Mouse (Mus musculus) heart, postnatal 4 days (tissue): ENCODE measurements around the gene Gabarap. TPM values are rescaled to one million over a fixed set of nuclear protein-coding genes. Genes with fewer than 3 reads are reported as not detected.
A peak's percentile ranks its signal among the peaks of the same experiment; 100 is the strongest.
"Not testable (repeated sequence)": the region's sequence is repeated elsewhere in the genome, so short reads cannot be mapped to it uniquely, and the experiment has no call there.

ENCODE experiments used
- DNase-seq: peaks from one replicate; pipeline ENCODE4 v3.0.0; 2021
- total RNA-seq, 2 experiments: library from RNA; stranded (reverse); gene quantifications; 2 replicates each; pipeline ENCODE4 v1.2.3; 2021

Gene Gabarap
- total RNA-seq, 2 experiments from 2014 or later, result 271 TPM

- no peak for DNase-seq
Observed at GRCm38 (mm10) chr11:69999666-70000065, 8.7 kb downstream of the Gabarap start.

- DNase-seq, result peak; percentile 92
Observed at GRCm38 (mm10) chr11:70000396-70000898, 9.5 kb downstream of the Gabarap start, which contains the start of gene Dvl2. TSS of gene Dvl2 (plus strand) at chr11:70000595.

DNA sequence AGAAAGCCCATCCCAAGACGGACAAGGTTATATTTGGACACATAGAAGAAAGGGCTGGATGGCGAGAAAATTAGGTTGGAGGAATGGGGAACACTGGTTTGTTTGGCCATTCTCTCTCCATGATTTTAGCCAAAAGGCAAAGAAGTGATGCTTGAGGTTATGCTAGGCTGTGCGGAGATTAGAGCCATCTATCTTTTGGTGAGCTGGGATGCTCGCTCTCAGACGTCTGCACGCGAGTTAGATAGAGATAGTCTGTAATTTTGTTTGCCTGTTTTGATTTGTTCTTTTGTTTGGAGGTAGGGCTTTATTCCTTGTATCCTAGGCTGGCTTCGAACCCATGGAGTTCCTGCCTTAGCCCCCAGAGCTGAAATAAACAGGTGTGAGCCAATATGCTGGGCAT, 10.2 kb downstream of the Gabarap start:
- no peak for DNase-seq

GRCm38 (mm10) chr11:70001865-70002264, 10.9 kb downstream of the Gabarap start:
- DNase-seq, result peak; percentile 64

- no peak for DNase-seq
Observed at GRCm38 (mm10) chr11:70002471-70002870, 11.5 kb downstream of the Gabarap start.

- DNase-seq, result peak; percentile 37
Observed at GRCm38 (mm10) chr11:70005521-70005920, 14.6 kb downstream of the Gabarap start.

GRCm38 (mm10) chr11:70010033-70010432, 19.1 kb downstream of the Gabarap start:
- DNase-seq, result no peak

GRCm38 (mm10) chr11:70010548-70010947, 19.6 kb downstream of the Gabarap start:
- no peak for DNase-seq

DNA sequence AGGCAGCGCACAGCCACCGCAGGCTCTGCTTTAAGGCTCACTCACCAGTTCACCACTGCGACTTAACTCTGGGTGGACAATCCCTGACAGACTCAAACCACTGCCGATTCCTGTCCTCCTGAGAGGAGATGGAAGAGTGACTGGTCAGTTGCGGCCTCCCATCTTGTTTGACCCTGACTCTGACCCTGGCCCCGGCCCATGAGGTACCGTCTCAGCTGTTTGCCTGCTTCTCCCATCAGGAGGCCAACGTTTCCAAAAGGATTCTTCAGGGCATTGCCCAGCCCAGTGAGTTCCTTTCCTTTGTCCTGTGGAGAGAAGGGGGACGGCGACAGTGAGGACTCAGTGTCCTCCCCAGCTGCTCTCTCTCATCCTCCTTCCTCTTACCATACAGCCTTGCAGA, 20.0 kb downstream of the Gabarap start:
- DNase-seq, result no peak

DNA sequence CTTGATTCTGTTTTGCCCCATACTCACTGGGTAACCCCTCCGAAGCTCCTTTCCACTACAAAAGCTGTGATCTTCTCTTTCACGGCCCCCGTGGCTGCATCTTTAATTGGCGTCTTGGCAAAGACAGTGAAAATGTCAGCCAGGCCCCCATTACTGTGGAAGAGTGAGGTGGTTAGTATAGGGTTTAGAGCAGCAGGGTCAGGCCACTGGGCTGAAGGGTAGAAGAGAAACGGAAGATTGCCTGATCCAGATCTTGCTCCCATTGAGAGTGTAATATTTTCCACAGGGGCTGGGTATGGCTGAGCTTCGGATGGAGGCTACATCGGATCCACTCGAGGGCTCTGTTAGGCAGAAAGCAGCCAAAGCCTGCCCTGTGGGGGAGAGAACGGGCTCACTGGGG, 22.0 kb downstream of the Gabarap start:
- DNase-seq, result no peak

- DNase-seq, result no peak
Observed at GRCm38 (mm10) chr11:70013408-70013807, 22.5 kb downstream of the Gabarap start.

- no peak for DNase-seq
Observed at GRCm38 (mm10) chr11:70014051-70014450, 23.1 kb downstream of the Gabarap start.

DNA sequence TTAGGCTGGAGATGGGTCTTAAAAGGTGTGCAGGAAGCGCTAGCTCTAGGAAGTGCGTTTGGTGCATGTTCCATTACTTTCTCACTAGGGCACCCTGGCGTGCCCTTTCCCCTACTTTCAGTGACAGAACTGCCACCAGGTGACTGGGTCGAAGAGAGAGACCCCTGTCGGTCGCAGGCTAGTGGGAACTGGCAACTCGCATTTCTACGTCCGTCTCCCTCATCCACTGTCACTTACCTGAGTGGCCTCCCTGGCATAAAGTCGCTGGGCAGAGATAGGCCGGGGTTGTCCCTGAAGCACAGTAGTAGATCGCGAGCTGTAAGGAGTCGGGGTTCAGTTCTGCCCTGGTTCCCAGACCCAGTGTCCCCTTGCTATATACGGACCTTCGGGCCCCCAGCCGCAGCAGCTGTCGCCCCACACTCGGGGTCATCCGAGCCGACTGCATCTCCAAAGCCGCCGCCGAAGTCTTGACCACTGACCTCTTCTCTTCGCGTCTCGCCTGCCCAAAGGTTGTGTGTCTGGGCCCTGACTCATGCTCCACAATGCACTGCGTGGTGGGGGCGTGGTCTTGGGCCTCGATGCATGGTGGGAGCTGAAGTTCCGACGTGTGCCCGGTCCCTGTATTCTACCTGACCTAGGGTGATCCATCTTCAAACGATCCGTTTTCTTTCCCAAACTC, 24.1 kb downstream of the Gabarap start, which contains the start of gene Acadvl:
Gene Acadvl (minus strand): TSS at position 532 of the 679 bp plus-strand sequence.
- peak; percentile 90 for DNase-seq

DNA sequence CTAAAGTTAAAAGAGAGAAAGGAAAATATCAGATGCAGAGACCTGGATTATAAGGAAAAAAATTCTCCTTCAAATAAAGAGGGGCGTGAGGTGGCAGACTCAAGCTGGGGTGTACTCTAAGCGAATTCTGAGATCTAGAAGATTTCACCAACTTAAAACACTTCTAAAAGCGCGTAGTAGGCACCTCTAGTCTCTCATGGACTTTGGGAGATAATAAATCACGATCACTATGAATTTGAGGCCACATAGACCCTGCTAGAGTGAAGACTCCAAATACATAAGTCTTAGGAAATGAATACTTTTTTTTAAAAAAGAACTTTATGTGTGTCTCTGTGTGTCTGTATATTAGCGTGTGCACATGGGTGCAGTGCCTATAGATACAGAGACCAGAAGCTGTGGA, 24.7 kb downstream of the Gabarap start:
- DNase-seq, result no peak

DNA sequence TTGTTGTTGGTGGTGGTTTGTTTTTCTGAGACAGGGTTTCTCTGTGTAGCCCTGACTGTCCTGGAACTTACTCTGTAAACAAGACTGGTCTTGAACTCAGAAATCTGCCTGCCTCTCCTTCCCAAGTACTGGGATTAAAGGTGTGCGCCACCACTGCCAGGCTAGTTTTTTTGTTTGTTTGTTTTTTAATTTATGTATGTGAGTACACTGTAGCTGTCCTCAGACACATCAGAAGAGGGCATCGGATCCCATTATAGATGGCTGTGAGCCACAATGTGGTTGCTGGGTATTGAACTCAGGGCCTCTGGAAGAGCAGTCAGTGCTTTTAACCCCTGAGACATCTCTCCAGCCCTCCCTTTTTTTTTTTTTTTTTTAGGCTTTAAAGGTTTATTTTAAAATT, 25.2 kb downstream of the Gabarap start:
- DNase-seq, result not testable (repeated sequence)

- DNase-seq, result no peak
Observed at GRCm38 (mm10) chr11:70016669-70017068, 25.7 kb downstream of the Gabarap start, which contains the start of gene Dlg4. TSS of gene Dlg4 (plus strand) at chr11:70016942.

- DNase-seq, result no peak
Observed at GRCm38 (mm10) chr11:70017199-70017767, 26.3 kb downstream of the Gabarap start.

DNA sequence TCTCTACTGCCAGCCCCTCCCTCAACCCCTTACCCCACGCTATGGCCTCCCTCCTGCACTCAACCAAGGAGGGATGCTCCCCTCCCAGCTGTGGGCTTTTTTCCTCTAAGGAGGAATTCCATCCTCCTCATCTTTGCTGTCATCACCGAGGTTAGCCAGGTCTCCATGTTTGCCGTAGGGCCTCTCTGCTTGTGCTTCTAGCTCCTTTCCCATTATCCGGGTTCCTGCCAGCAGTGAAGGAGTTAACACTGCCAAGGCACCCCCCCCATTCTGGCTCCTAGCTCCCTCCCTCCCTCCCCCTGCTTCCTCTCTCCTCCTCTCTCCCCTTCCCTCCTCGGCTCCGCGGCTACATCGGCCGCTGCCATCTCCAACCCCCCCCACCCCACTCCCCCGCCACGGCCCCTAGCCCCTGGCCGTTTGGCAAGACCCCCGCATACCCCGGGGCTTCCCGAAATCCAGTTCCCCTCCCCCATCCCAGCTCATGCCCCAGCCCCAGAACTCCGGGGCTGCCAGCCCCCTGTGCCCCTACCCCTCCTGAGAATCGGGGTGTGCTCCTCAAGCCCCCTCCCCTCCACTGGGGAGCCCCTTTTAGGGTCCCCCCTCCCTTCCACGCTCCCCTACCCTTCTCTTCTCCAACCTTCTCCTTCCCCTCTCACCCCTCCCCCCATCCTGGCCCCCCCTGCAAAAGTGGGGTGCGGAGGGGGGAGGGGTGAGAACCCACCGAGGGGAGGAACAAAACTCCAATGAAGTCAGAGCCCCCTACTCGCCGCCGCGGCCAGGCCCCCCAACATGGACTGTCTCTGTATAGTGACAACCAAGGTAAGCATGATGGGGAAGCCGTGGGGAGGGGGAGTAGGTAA, 27.4 kb downstream of the Gabarap start:
- DNase-seq, result peak; percentile 70

- DNase-seq, result no peak
Observed at GRCm38 (mm10) chr11:70019495-70020021, 28.6 kb downstream of the Gabarap start.

- no peak for DNase-seq
Observed at GRCm38 (mm10) chr11:70020022-70020631, 29.2 kb downstream of the Gabarap start.

DNA sequence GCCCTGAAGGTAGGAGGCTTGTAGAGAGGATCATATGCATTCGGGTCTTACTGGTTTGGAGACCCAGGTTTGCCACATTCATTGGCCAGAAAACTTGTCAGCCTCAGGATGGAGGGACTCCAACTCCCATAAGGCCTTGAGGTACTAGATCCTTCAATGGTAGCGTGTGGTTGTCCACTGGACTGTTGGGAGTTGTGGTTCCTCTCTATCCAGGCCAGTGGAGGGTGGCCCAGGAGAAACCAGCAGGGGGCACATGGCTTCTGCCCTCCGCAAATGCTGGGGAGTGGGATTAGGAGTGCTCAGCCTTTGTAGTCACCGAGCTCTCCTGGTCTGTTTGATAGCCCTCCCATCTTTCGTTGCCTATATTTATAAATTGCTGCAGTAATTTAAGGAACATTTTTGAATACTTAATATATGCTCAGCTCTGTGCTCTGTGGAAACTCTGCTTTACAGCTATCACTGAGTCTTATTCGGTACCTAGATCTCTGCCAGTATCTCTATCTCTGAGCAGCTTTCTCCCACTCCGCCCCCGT, 29.9 kb downstream of the Gabarap start:
- DNase-seq, result peak; percentile 82
